8 mouse cellular contexts compared by ENCODE assay signal in the genomic region with DNA sequence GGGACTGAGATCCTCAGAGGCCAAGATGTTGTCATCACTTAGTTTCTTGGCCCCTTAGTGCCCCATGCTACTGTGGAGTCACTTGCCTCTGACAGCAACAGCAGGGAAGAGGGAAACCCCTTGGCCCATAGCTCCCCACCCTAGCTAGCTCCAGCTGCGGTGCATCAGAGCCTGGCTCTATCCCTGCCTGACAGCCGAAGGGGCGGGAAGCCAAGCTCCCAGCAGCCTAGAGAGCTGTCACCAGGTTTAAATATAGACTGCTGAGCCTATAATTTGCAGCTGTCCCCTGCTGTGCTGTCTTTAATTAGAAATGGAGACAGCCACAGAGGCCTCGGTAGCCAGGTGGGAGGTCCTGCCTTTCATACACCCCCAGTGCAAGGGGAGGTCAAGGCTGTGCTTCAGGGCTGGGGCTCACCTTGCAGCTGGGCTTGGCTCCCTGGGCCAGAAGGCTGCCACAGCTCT. TPM values are rescaled to one million over a fixed set of nuclear protein-coding genes. Genes with fewer than 3 reads are reported as not detected.
DNase-seq lines count a peak whose midpoint lies in the region; ATAC-seq and TF ChIP-seq lines count a peak whose summit lies in the region.

No protein-coding gene starts in this region.

- TF ChIP-seq CTCF in cortical plate, adult 2 months (IDR thresholded peaks at IDR 0.05; ENCODE audit: extremely low read depth, insufficient read depth, low read length), result no peak

- H3K4me2 ChIP-seq in hindbrain, embryonic 14.5 days (replicated peaks), result no peak overlapping the region
- H3K4me2 ChIP-seq in neural tube, embryonic 11.5 days (ENCODE audit: low read depth), result no peak overlapping the region

- TF ChIP-seq POLR2A in cortical plate, adult 2 months (IDR thresholded peaks at IDR 0.05; ENCODE audit: extremely low read depth, insufficient read depth, low read length), result no peak

- H3K9me3 ChIP-seq in hindbrain, embryonic 14.5 days (ENCODE audit: control insufficient read depth, low read length), result no peaks in the 10 kb centered on the region
- H3K9me3 ChIP-seq in neural tube, embryonic 11.5 days (ENCODE audit: control insufficient read depth, low read length), result no peaks in the 10 kb centered on the region

- H3K27me3 ChIP-seq in hindbrain, embryonic 14.5 days (ENCODE audit: control insufficient read depth, insufficient read depth, low read length), result no peaks in the 10 kb centered on the region
- H3K27me3 ChIP-seq in neural tube, embryonic 11.5 days (ENCODE audit: control insufficient read depth, insufficient read depth, low read length), result no peaks in the 10 kb centered on the region

- WGBS in hindbrain, embryonic 14.5 days, result 6% methylated on average over 4 of the region's 4 CpGs
- WGBS in neural tube, embryonic 11.5 days, result 3% methylated on average over 4 of the region's 4 CpGs

- no peak overlapping the region for H3K9ac ChIP-seq in hindbrain, embryonic 14.5 days
- H3K9ac ChIP-seq in neural tube, embryonic 11.5 days (ENCODE audit: low read length), result no peak overlapping the region

- peak; percentile 61; the same call in 1 of the 2 replicates for ATAC-seq in hindbrain, embryonic 14.5 days (ENCODE audit: low FRiP score)
- peak; percentile 50 for ATAC-seq in neural tube, embryonic 11.5 days (ENCODE audit: insufficient read depth, low FRiP score, low TSS enrichment)

- peak overlapping the region; percentile 84 for H3K27ac ChIP-seq in cortical plate, adult 2 months (ENCODE audit: insufficient read depth, low read length)
- 0 out of 2 replicates have a peak overlapping the region, but pooled peaks have one; percentile 18 for H3K27ac ChIP-seq in hindbrain, embryonic 14.5 days
- 0 out of 2 replicates have a peak overlapping the region, but pooled peaks have one; percentile 30 for H3K27ac ChIP-seq in neural tube, embryonic 11.5 days (ENCODE audit: low read depth, low read length)

- H3K4me1 ChIP-seq in cortical plate, adult 2 months (ENCODE audit: control insufficient read depth, insufficient read depth, low read length), result peaks cover 24% of the 10 kb centered on the region
- H3K4me1 ChIP-seq in hindbrain, embryonic 14.5 days (replicated peaks; ENCODE audit: control insufficient read depth, insufficient read depth, low read length), result peaks cover 21% of the 10 kb centered on the region
- H3K4me1 ChIP-seq in neural tube, embryonic 11.5 days (ENCODE audit: control insufficient read depth, insufficient read depth, low read length), result no peaks in the 10 kb centered on the region

- H3K36me3 ChIP-seq in hindbrain, embryonic 14.5 days (replicated peaks; ENCODE audit: control insufficient read depth, insufficient read depth), result peaks cover 35% of the 10 kb centered on the region
- no peaks in the 10 kb centered on the region for H3K36me3 ChIP-seq in neural tube, embryonic 11.5 days (ENCODE audit: control insufficient read depth, insufficient read depth, low read length)

- no peak overlapping the region for H3K4me3 ChIP-seq in cortical plate, adult 2 months (ENCODE audit: insufficient read depth, low read length)
- H3K4me3 ChIP-seq in hindbrain, embryonic 14.5 days (replicated peaks; ENCODE audit: low read length), result no peak overlapping the region
- H3K4me3 ChIP-seq in neural tube, embryonic 11.5 days (ENCODE audit: low read depth, low read length), result no peak overlapping the region

- intact Hi-C loops in left cerebral cortex, postnatal 36 days (cut with DNase I), result no loop called here

- DNase-seq in adipocyte (ENCODE audit: low spot score), result peak; percentile 7
- peak; percentile 49 to 76 for DNase-seq in gastrocnemius, adult 8-10 months (ENCODE audit: low spot score in 2 of 2)
- no peak for DNase-seq in hindbrain, embryonic 14.5 days (ENCODE audit: low spot score)
- peak; percentile 55 to 60 for DNase-seq in left cerebral cortex, postnatal 36 days (ENCODE audit: low spot score in 2 of 2)
- DNase-seq in neural tube, embryonic 11.5 days (ENCODE audit: low spot score), result peak; percentile 25
- no peak for DNase-seq in adrenal gland, adult 8-10 months
- DNase-seq in spleen, adult 12 weeks (ENCODE audit: low spot score), result no peak

RNA-seq across cellular contexts. Expression of gene Sec13, which starts 54.7 kb away (rescaled TPM):
- polyA plus RNA-seq in cortical plate, adult 2 months (2012; rRNA removed), result 105 TPM in 2 replicates
- total RNA-seq in gastrocnemius, adult 8-10 months (2022), result 10 to 100 TPM; 71.3 to 73.9 (median 71.7) TPM
- polyA plus RNA-seq in hindbrain, embryonic 14.5 days (2014; fragmentation: Nextera tagmentation; extraction: Ambion mirVana), result 196 TPM in 2 replicates
- total RNA-seq in left cerebral cortex, postnatal 36 days (2021), result 10 to 100 TPM; 64.4 to 65.6 TPM
- polyA plus RNA-seq in neural tube, embryonic 11.5 days (2014; fragmentation: Nextera tagmentation; extraction: Ambion mirVana), result 302 and 309 TPM in 2 replicates
- total RNA-seq in adrenal gland, adult 8-10 months (2022), result 100 to 1,000 TPM; 117 to 146 (median 124) TPM

Comparison
In these comparisons a context has a peak if more than half of its experiments do, and no peak if none do; other contexts are left out.
1. DNase-seq: peak in adipocyte (single experiment), gastrocnemius, adult 8-10 months (2 of 2), left cerebral cortex, postnatal 36 days (2 of 2) and neural tube, embryonic 11.5 days (single experiment); none in hindbrain, embryonic 14.5 days (single experiment), adrenal gland, adult 8-10 months (single experiment) and spleen, adult 12 weeks (single experiment).
2. H3K27ac ChIP-seq: peak in every context shown above with its lines; median percentile 84 in cortical plate, adult 2 months; 30 in neural tube, embryonic 11.5 days; 18 in hindbrain, embryonic 14.5 days.